Mouse (Mus musculus) splenic B cell, adult 2 months (primary cell): ENCODE results near the gene Tgfbr1.
"Not testable (repeated sequence)": the region's sequence is repeated elsewhere in the genome, so short reads cannot be mapped to it uniquely, and the experiment has no call there.

Source experiments
- DNase-seq: peaks from one replicate; pipeline ENCODE4 v3.0.0-alpha.2; 2011; ENCODE audit warnings: low read depth, low spot score
- H3K27me3 ChIP-seq: 2 replicates; pipeline ENCODE4 v1.6.1; 2012; ENCODE audit warnings: mild to moderate bottlenecking, low read length, moderate library complexity, mixed read lengths; ENCODE audit not compliant: control insufficient read depth, poor library complexity, insufficient read depth, severe bottlenecking
- H3K36me3 ChIP-seq: 2 replicates; pipeline ENCODE4 v1.6.1; 2012; ENCODE audit warnings: mild to moderate bottlenecking, low read length, moderate library complexity, mixed read lengths; ENCODE audit not compliant: control insufficient read depth, poor library complexity, insufficient read depth, severe bottlenecking

The Tgfbr1 gene

DNA sequence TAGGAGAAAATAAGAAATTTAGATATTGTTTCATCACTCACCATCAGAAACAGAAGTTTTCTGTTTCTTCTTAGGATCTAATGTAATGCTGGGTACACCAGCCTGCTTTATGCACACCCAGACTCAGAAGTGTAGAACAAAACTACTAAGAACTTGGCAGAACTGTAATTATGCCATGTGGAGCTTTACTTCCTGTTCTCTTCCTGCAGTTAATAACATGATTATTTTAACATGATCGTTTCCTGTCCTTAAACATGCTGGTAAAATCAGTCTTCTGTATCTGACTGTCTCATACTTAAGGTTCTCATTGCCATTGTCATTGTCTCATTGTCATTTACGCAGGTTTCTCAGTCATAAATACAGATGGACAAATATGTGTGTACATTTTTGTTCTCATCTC, 15.7 kb downstream of the Tgfbr1 start:
- H3K27me3 ChIP-seq, result no peaks in the 10 kb centered on the region
- H3K36me3 ChIP-seq, result no peaks in the 10 kb centered on the region
- DNase-seq, result no peak

DNA sequence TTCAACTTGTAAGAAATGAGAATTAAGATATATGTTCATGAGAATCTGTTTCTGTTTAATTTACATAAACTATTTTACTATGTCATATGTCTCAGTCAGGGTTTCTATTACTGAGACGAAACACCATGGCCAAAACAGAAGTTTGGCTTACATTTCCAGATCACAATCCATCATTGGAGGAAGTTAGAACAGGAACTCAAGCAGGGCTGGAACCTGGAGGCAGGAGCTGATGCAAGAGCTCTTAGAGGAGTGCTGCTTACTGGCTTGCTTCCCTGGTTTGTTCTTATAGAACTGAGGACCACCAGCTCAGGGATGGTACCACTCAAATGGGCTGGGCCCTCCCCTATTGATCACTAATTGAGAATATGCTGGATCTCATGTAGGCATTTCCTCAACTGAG, 25.7 kb downstream of the Tgfbr1 start:
- H3K36me3 ChIP-seq, result no peaks in the 10 kb centered on the region
- no peaks in the 10 kb centered on the region for H3K27me3 ChIP-seq
- DNase-seq, result no peak

DNA sequence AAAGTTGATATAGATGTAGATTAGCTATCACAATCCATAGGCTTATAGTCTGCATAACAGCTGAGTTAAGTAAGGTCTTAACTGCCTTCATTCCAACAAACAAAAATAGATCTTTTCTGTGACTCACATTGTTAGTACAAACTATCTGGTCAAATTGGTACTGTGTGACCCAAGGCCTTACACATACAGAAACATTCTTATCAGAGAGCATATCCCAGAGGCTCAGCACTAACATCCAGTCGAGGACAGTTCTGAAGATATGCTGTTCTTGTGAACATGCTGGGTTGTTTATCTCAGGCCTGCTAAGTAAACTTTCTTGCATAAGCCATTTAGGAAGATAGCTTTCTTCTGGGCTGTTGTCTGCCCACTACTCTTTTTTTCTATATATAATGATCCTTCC, 29.4 kb downstream of the Tgfbr1 start:
- no peak for DNase-seq
- Histone ChIP-seq H3K36me3 (no peaks in the 10 kb centered on the region), H3K27me3 (no peaks in the 10 kb centered on the region)

DNA sequence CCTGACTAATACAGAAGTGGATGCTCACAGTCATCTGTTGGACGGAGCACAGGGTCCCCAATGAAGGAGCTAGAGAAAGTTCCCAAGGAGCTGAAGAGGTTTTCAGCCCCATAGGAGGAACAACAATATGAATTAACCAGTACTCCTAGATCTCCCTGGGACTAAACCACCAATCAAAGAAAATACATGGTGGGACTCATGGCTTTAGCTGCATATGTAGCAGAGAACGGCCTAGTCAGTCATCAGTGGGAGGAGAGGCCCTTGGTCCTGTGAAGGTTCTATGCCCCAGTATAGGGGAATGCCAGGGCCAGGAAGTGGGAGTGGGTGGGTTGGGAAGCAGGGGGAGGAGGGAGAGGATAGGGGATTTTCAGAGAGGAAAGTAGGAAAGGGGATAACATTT, 38.9 kb downstream of the Tgfbr1 start:
- not testable (repeated sequence) for DNase-seq, H3K27me3 ChIP-seq, H3K36me3 ChIP-seq

DNA sequence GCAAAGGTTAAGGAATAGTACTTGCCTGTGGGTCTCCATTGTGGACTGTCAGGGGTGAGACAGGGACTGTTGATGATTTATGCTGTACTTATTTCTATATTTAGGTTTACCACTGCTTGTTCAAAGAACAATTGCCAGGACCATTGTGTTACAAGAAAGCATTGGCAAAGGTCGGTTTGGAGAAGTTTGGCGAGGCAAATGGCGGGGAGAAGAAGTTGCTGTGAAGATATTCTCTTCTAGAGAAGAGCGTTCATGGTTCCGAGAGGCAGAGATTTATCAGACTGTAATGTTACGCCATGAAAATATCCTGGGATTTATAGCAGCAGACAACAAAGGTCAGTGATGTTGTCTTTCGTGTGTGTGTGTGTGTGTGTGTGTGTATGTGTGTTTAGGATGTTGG, 43.2 kb downstream of the Tgfbr1 start:
- DNase-seq, result no peak
- Histone ChIP-seq H3K27me3 (no peaks in the 10 kb centered on the region), H3K36me3 (0 out of 2 replicates have a peak, but pooled peaks cover 2% of the 10 kb centered on the region)

DNA sequence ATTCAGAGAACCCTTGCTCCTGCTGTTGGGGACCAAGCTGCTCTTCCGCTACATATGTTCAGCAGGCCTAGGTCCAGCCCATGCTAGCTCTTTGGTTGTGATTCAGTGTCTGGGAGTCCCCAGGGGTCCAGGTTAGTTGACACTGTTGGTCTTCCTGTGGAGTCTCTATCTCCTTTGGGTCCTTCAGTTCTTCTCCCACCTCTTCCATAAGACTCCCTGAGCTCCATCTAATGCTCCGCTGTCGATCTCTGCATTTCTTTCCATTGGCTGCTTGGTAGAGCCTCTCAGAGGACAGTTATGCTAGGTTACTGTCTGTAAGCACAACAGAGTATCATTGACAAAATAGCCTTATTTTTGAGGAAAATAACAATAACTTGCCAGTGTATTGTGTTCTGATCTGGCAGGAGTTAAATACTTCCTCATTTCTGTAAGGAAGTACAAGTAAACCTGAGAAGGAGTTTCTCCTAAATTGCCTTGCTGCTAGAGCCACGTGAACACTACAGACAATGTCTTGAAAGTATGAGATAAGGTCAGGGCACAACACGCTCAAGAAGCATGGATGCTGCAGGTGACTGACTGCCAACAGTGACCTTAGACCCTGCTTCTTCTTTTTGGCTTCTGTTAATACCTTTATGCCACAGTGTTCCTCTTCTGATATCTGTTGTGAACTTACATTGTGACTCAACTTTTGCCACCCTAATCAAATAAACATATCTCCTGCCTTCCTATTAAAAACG, 45.1 kb downstream of the Tgfbr1 start:
- peak; percentile 27 for DNase-seq
- Histone ChIP-seq H3K36me3 (0 out of 2 replicates have a peak, but pooled peaks cover 4% of the 10 kb centered on the region), H3K27me3 (no peaks in the 10 kb centered on the region)

DNA sequence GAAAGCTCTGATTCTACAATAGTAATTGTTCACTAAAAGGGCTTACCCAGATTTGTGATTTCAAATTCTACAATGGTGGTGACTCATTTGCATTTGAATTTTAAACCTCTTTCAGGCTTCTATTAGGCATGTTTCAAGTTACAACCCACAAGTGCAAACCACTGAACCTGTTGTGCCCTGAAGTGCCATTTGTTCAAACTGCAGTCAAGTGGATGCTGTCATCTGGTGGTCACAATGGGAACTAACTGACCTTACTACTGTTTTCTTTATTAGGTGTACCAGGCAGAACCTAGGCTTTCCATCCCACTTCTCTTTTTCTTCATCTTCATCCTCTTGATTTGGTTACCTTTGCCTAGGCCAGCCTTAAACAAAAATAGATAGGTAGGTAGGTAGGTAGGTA, 46.8 kb downstream of the Tgfbr1 start:
- 0 out of 2 replicates have a peak, but pooled peaks cover 6% of the 10 kb centered on the region for H3K36me3 ChIP-seq
- peak; percentile 74 for DNase-seq
- no peaks in the 10 kb centered on the region for H3K27me3 ChIP-seq

DNA sequence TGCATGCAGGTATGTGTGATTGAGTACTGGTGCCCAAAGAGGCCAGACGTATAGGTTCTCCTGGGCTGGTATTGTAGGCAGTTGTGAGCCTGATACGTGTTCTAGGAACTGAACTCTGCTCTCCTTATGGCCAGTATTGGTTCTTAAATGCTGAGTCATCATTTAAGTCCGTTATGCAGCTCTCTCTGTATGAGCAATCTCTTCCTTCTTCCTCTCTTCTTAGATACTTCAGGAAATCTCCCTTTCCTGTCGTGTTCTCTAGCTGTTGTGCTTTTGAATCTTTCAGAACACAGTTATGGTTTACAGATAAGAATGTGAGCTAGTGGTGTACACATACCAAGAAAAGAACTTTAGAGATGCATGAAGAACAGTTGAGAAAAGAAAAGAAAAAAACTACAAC, 47.3 kb downstream of the Tgfbr1 start:
- Histone ChIP-seq H3K27me3 (no peaks in the 10 kb centered on the region), H3K36me3 (peaks cover 6% of the 10 kb centered on the region; the same call in 1 of the 2 replicates)
- DNase-seq, result no peak

DNA sequence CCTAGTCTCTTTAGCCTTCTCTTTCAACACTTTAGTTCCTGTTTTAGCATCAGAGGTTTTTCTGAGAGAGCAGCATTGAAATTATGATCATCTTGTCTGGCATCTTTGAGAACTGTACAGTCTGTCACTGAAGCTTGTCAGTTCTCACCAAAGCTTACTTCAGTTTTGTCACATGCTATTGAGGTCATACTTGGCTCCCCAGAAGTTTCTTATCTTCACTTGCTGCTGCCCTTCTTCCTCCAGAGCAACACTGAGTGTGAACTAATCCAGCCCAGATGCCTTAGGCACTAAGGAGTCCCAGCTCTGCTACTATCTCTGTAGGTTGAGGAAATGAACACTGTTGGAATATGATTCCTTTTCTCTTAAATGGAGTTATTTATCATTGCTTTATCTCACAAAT, 49.2 kb downstream of the Tgfbr1 start:
- H3K27me3 ChIP-seq, result no peaks in the 10 kb centered on the region
- peaks cover 14% of the 10 kb centered on the region; the same call in 1 of the 2 replicates for H3K36me3 ChIP-seq
- DNase-seq, result no peak

DNA sequence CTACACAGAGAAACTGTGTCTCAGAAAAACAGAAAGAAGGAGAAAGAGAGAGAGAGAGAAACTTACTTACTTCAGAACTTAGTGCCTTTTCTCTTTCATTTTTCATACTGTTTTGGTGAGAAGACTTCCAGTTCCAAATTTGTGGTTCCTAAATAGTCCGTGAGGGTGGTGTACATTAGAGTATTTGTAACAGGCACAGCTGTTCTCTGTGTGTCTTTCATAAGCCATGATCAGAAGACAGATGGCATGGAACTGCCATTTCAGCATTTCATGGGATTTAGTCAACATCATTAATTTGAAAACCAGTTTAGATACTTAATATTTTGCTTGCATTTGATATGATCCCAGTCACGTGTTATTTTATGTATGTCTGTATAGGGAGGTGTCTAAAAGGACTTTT, 51.5 kb downstream of the Tgfbr1 start:
- DNase-seq, result no peak
- peaks cover 15% of the 10 kb centered on the region; the same call in 1 of the 2 replicates for H3K36me3 ChIP-seq

DNA sequence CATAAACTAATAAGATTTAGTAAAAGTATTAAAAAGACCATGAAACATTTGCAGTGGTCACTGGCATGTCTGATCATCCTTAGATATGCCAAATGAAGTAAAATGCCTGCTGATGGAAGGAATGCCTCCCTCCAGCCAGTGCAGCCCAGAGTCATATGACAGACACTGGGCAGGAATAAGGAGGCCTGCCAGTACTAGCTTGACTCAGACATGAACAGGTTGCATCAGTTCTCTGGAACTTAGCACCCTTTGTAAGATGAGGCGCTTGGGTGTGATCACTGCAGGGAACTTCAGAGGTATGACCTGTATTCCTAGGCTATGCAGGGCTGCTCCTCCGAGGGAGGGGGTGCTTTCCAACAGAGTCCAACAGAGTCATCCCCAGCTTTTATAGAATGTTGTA, 54.1 kb downstream of the Tgfbr1 start:
- DNase-seq, result no peak
- Histone ChIP-seq H3K27me3 (no peaks in the 10 kb centered on the region), H3K36me3 (peaks cover 11% of the 10 kb centered on the region; the same call in 1 of the 2 replicates)

More for the DNA sequence above, 51.5 kb downstream of the Tgfbr1 start:
- no peaks in the 10 kb centered on the region for H3K27me3 ChIP-seq

DNA sequence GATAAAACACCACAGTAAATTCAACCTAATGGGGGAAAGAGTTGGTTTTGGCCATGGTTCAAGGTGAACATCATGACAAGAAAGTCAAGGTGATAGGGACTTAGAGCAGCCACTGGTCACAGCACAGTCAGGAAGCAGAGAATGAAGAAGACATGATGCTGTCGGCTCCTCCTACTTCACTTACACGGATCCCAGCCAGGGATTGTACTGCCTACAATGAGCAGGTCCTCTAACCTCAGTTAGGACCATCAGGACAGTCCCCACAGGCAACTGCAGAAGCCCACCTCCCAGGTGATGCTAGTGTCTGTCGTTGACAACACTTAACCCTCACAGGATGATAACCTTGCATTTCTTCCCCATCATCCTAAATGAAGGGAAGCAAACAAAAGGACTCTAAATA, 64.8 kb downstream of the Tgfbr1 start:
- no peak for DNase-seq
- Histone ChIP-seq H3K27me3 (no peaks in the 10 kb centered on the region), H3K36me3 (no peaks in the 10 kb centered on the region)

DNA sequence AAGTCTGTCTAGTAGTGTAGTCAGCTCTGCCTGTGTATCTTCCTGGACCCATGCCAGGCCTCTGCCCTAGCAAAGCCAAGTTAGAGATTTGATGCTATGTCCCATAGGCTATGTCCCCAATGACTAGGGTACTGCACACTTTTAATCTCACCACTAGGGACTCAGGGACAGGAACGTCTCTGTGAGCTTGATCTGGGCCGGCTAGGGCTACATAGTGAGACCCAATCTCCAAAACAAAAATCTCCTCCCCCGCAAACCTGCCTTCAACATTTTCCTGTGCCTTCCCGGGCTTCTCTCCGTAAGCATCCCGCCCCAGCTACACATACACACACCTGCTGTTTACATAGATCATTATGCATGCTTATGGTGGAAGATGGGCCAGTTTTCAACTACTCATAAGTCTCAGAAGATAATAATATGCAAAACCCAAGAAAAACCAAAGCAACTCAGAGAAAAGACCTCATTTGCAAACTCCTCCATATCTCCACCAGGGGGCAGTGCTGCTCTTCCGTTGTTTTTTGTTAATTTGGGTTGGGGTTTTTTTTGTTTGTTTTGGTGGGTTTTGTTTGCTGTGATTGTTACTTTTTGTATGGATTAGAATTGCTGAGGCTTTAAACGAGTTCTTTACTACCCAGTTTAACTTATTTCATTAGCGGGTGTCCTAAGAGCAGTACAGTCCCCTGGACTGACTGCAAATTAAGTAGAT, 66.4 kb downstream of the Tgfbr1 start:
- no peaks in the 10 kb centered on the region for H3K36me3 ChIP-seq
- peak; percentile 53 for DNase-seq
- no peaks in the 10 kb centered on the region for H3K27me3 ChIP-seq

DNA sequence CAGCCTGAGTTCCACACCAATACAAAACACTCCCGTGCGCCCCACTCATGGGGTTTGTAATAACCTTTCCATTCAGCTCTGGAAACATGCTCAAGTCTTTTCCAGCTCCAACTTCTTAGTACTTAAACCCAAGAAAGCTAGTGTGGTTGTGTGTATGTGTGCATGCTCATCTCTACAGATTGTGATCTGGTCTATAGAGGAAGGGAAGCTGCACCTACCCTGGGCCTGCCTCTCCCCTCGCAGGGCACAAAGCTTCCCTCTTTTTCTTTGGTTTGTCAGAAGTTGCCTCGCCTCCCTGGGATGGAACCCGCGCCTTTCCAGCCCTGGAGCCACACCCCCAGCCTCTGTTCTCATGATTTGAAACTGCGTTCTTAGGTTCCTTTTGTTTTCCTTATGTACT, 67.2 kb downstream of the Tgfbr1 start:
- Histone ChIP-seq H3K36me3 (no peaks in the 10 kb centered on the region), H3K27me3 (no peaks in the 10 kb centered on the region)
- DNase-seq, result no peak

DNA sequence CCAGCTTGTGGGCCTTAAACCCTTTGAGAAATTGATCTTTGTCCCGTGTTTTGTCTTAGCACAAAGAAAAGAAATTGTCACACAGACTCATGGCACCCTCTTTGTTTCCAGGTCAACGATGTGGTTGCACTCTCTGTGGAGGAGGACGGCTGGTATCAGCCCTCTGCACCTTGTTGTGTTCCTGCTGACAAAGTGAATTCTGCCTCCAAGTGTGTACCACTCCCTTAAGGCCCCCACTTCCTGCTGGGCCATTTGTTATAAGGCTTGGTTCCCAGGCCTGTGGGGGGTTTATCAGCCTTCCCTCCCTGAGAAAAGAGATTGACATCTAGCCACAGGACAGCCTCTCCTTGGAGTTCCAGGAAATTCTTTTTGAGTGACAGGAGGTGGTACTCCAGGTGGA, 69.2 kb downstream of the Tgfbr1 start:
- no peaks in the 10 kb centered on the region for H3K36me3 ChIP-seq
- DNase-seq, result no peak

More for the DNA sequence above, 69.2 kb downstream of the Tgfbr1 start:
- no peaks in the 10 kb centered on the region for H3K27me3 ChIP-seq
